Mouse (Mus musculus) macrophage (primary cell): ENCODE measurements around the gene Kctd13. TPM values are rescaled to one million over a fixed set of nuclear protein-coding genes. Genes with fewer than 3 reads are reported as not detected.
A peak's percentile ranks its signal among the peaks of the same experiment; 100 is the strongest.
"Not testable (repeated sequence)": the region's sequence is repeated elsewhere in the genome, so short reads cannot be mapped to it uniquely, and the experiment has no call there.

Experiments
- H3K27ac ChIP-seq: fragments of 350-480 bp; formaldehyde crosslinking; 2 replicates; pipeline ENCODE4 v1.9.0; 2021
- H3K36me3 ChIP-seq: fragments of 350-480 bp; formaldehyde crosslinking; 2 replicates; pipeline ENCODE4 v1.9.0; 2021; ENCODE audit errors: inconsistent target
- H3K4me3 ChIP-seq: fragments of 350-480 bp; formaldehyde crosslinking; 2 replicates; pipeline ENCODE4 v1.9.0; 2021; ENCODE audit errors: inconsistent target
- H3K79me2 ChIP-seq: fragments of 350-480 bp; formaldehyde crosslinking; 2 replicates; pipeline ENCODE4 v1.9.0; 2021; ENCODE audit errors: inconsistent target
- WGBS: methylation state at CpG from one replicate; pipeline ENCODE4 v1.1.7; 2026; ENCODE audit warnings: inconsistent platforms; ENCODE audit not compliant: missing documents; 5-methylcytosine and 5-hydroxymethylcytosine counted together
- polyA plus RNA-seq: library from polyadenylated mRNA; stranded (reverse); fragments of 250-400 nt; gene quantifications from 3 replicates; pipeline ENCODE4 v1.2.4, GENCODE M21; 2018; ENCODE audit warnings: inconsistent platforms
- total RNA-seq, 78 experiments: library from RNA; depleted of rRNA; stranded (reverse); fragments of 250-400 nt; gene quantifications; 1 replicate in 9 of 78; 2 replicates in 24 of 78; 3 replicates in 43 of 78; 4 replicates in 2 of 78; pipeline ENCODE4 v1.2.4; 2018; ENCODE audit warnings: inconsistent platforms in 56 of 78

The Kctd13 gene
- 10 to 100 TPM in 22 of 26 experiments, 1 to 10 TPM in 4; 5.8 to 50.7 (median 25.5) TPM for total RNA-seq (2018; cell fraction: chromatin; rRNA removed)
- total RNA-seq (2018; cell fraction: cytosol; rRNA removed) = 10 to 100 TPM in 25 of 26 experiments, 1 to 10 TPM in 1; 9.5 to 22.4 (median 19.9) TPM
- total RNA-seq (2018; cell fraction: nucleus; rRNA removed) = 10 to 100 TPM; 12.0 to 54.9 (median 24.4) TPM
- polyA plus RNA-seq = 15.3 to 21.9 TPM (median 16.2 TPM) in 3 replicates

DNA sequence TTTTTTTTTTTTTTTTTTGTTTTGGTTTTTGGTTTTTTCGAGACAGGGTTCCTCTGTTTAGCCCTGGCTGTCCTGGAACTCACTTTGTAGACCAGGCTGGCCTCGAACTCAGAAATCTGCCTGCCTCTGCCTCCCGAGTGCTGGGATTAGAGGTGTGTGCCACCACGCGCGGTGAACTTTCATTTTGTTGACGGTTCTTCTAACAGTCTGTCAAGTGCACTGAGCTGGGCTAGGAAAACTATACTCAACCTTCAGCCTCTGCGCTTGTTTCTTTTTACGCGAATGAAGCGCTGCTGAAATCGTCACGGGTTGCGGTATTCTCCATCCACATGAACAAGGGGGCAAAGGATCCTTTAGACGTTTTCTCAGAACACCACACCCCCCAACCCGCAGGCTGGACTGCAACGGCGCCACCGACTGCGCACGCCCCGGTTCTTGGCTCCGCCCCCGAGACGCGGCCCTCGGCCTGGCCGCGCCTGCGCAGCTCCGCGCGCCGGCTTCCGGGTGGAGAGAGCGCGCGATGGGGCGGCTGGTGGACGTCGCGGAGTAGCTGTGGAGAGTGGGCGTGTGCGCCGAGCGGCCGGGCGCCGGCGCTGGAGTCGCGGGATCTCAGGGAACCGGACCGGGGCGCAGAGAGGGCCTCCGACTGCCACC, at the start of gene Kctd13:
Gene Kctd13, plus strand, starts transcription at position 496 of the 654 bp plus-strand sequence.
- Histone ChIP-seq H3K36me3 (peaks cover 28% of the 10 kb centered on the region), H3K27ac (peak within 1 kb of the TSS; percentile 27), H3K79me2 (peaks cover 11% of the 10 kb centered on the region; the same call in 1 of the 2 replicates), H3K4me3 (peak within 1 kb of the TSS; percentile 68)
- WGBS = 2% methylated on average over 54 of the region's 56 CpGs

DNA sequence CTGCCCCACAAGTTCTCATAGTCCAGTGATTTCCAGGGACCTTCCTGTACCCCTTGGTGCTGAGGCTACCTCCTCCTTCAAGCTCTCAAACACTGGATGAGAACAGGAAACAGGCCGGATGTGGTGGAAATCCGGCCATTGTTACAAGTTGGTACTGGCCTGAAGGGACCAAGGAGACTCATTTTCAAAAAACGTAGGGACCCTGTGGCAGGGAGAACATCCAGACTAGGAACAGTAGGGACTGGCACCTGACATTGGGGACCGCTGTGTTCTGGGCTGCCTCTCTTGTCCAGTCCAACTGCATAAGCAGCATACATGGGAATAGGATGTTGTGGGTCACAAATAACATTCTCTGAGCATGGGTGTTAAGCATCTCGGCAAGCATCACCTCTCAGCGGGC, 47.6 kb upstream of the Kctd13 start:
- peaks cover 39% of the 10 kb centered on the region for H3K36me3 ChIP-seq
- WGBS = 21% methylated on average over 6 of the region's 6 CpGs
- H3K4me3 ChIP-seq = no peak overlapping the region
- H3K27ac ChIP-seq = no peak overlapping the region
- peaks cover 52% of the 10 kb centered on the region for H3K79me2 ChIP-seq

- H3K27ac ChIP-seq = peak overlapping the region; percentile 77
- H3K79me2 ChIP-seq = peaks cover 52% of the 10 kb centered on the region
- peak overlapping the region; percentile 92 for H3K4me3 ChIP-seq
- WGBS = 0% methylated on average over 15 of the region's 15 CpGs
- H3K36me3 ChIP-seq = peaks cover 46% of the 10 kb centered on the region
These were observed 44.9 kb upstream of the Kctd13 start for GRCm38 (mm10) chr7:126883731-126884181.

- H3K4me3 ChIP-seq = peak within 1 kb of the TSS; percentile 92
- WGBS = under 1% methylated on average over 56 of the region's 56 CpGs
- H3K27ac ChIP-seq = peak within 1 kb of the TSS; percentile 77
- H3K36me3 ChIP-seq = peaks cover 42% of the 10 kb centered on the region
- peaks cover 49% of the 10 kb centered on the region for H3K79me2 ChIP-seq
These were observed 44.2 kb upstream of the Kctd13 start, which contains the start of gene Taok2 for GRCm38 (mm10) chr7:126884286-126885164. Gene Taok2, minus strand, starts transcription at chr7:126884703.

- peaks cover 56% of the 10 kb centered on the region for H3K36me3 ChIP-seq
- WGBS = 92% methylated on average over 5 of the region's 5 CpGs
- no peak overlapping the region for H3K27ac ChIP-seq
- H3K79me2 ChIP-seq = peaks cover 30% of the 10 kb centered on the region
- H3K4me3 ChIP-seq = no peak overlapping the region
These were observed 41.4 kb upstream of the Kctd13 start for GRCm38 (mm10) chr7:126887281-126887680.

- peaks cover 65% of the 10 kb centered on the region for H3K36me3 ChIP-seq
- peaks cover 30% of the 10 kb centered on the region for H3K79me2 ChIP-seq
- H3K27ac ChIP-seq = no peak overlapping the region
- WGBS = 41% methylated on average over 7 of the region's 7 CpGs
- H3K4me3 ChIP-seq = no peak overlapping the region
These were observed 39.8 kb upstream of the Kctd13 start for GRCm38 (mm10) chr7:126888852-126889251.

- H3K36me3 ChIP-seq = peaks cover 13% of the 10 kb centered on the region
- H3K79me2 ChIP-seq = peaks cover 49% of the 10 kb centered on the region
- 54% methylated on average over 5 of the region's 5 CpGs for WGBS
- H3K4me3 ChIP-seq = peak overlapping the region; percentile 82
- H3K27ac ChIP-seq = peak overlapping the region; percentile 98
These were observed 31.8 kb upstream of the Kctd13 start for GRCm38 (mm10) chr7:126896912-126897311.

GRCm38 (mm10) chr7:126897390-126898101, 31.1 kb upstream of the Kctd13 start:
- Histone ChIP-seq H3K36me3 (peaks cover 7% of the 10 kb centered on the region; the same call in 1 of the 2 replicates), H3K79me2 (peaks cover 43% of the 10 kb centered on the region), H3K27ac (peak overlapping the region; percentile 98), H3K4me3 (peak overlapping the region; percentile 82)
- WGBS = 0% methylated on average over 14 of the region's 16 CpGs

GRCm38 (mm10) chr7:126898102-126898990, 30.3 kb upstream of the Kctd13 start:
- peak overlapping the region; percentile 98 for H3K27ac ChIP-seq
- H3K4me3 ChIP-seq = peak overlapping the region; percentile 82
- H3K36me3 ChIP-seq = no peaks in the 10 kb centered on the region; the same call in 1 of the 2 replicates
- peaks cover 35% of the 10 kb centered on the region for H3K79me2 ChIP-seq
- WGBS = 14% methylated on average over 35 of the region's 37 CpGs

GRCm38 (mm10) chr7:126899781-126900180, 28.9 kb upstream of the Kctd13 start:
- WGBS = 98% methylated on average over 5 of the region's 9 CpGs
- not testable (repeated sequence) for H3K36me3 ChIP-seq, H3K27ac ChIP-seq, H3K4me3 ChIP-seq
- peaks cover 20% of the 10 kb centered on the region for H3K79me2 ChIP-seq

DNA sequence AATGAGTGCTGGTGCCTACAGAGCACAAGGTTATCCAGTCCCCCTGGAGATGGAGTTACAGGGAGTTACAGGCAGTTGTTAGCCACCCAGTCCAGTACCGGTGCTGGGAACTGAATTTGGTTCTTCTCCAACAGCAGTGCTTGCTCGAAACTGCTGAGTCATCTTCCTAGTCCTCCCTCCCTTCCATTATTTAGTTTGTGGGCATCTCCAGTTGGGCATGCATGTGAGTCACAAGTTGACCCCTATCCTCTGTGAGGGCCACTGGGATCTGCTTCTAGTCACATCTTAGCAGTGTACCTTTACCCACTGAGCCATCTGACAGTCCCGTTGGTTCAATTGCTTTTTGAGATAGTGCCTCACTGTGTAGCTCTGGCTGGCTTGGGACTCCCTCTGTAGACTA, 23.1 kb upstream of the Kctd13 start:
- no peak overlapping the region for H3K4me3 ChIP-seq
- H3K79me2 ChIP-seq = no peaks in the 10 kb centered on the region
- WGBS = 46% methylated on average over 3 of the region's 3 CpGs
- H3K36me3 ChIP-seq = no peaks in the 10 kb centered on the region
- H3K27ac ChIP-seq = no peak overlapping the region

DNA sequence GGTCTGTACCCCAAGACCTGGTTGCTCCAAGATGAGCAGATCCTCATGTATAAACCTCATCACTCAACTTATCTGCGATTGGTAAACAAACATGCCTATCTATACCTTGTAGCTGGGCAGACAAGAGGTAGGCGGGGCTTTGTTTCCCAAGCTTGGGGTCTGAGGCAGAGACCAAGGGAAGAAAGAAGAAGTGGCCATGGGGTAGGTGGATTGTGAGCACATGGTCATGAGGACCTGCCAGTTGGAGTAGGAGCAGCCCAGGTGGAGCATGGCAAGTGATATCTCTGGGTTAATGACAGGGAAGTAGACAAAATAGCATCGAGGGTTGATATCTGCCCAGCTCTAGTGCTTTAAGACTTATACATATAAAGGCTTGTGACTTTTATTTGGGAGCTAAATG, 13.8 kb upstream of the Kctd13 start:
- WGBS = 92% methylated on average over 3 of the region's 3 CpGs
- Histone ChIP-seq H3K27ac (no peak overlapping the region), H3K36me3 (no peaks in the 10 kb centered on the region), H3K4me3 (no peak overlapping the region), H3K79me2 (no peaks in the 10 kb centered on the region)

DNA sequence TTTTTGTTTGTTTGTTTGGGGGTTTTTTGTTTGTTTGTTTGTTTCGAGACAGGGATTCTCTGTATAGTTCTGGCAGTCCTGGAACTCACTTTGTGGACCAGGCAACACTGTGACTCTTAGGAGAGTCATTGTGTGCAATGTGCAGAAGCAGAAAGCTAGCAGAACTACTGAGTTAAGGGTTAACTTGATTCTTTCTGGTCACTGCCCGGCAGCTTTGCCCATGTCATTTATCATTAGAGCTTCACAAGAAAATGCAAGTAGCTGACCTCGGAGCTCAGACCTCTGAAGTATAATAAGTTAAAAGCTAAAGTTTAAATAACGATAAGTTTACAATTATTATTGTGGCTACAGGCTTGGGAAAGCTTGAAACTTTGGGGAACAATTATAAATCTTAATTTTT, 10.3 kb upstream of the Kctd13 start:
- not testable (repeated sequence) for H3K4me3 ChIP-seq
- WGBS = 66% methylated on average over 4 of the region's 4 CpGs

More for the DNA sequence above, 10.3 kb upstream of the Kctd13 start:
- not testable (repeated sequence) for H3K27ac ChIP-seq, H3K79me2 ChIP-seq, H3K36me3 ChIP-seq
